Mouse (Mus musculus): ENCODE results near the gene Wdr63. TPM values are rescaled to one million over a fixed set of nuclear protein-coding genes. Genes with fewer than 3 reads are reported as not detected.

Gene Wdr63
- polyA plus RNA-seq, 1 experiment from 2014 or later = 0.30 TPM

- WGBS (ENCODE audit: insufficient replicate concordance) = 75% methylated on average over 2 of the region's 2 CpGs
Observed at GRCm38 (mm10) chr3:146028406-146028805, 79.5 kb downstream of the Wdr63 start.

GRCm38 (mm10) chr3:146027116-146027515, 80.8 kb downstream of the Wdr63 start:
- ATAC-seq = 0 out of 2 replicates have a peak, but pooled peaks have one; percentile 11
- H3K27ac ChIP-seq = 0 out of 2 replicates have a peak overlapping the region, but pooled peaks have one; percentile 39
- 30% methylated on average over 6 of the region's 6 CpGs for WGBS (ENCODE audit: insufficient replicate concordance)
- H3K9me3 ChIP-seq (replicated peaks) = no peaks in the 10 kb centered on the region
- no peak overlapping the region for H3K4me2 ChIP-seq
- H3K4me3 ChIP-seq = no peak overlapping the region
- peaks cover 2% of the 10 kb centered on the region; the same call in 1 of the 2 replicates for H3K36me3 ChIP-seq
- peaks cover 5% of the 10 kb centered on the region; the same call in 1 of the 2 replicates for H3K27me3 ChIP-seq (replicated peaks)
- H3K4me1 ChIP-seq = peaks cover 8% of the 10 kb centered on the region; the same call in 1 of the 2 replicates
- no peak overlapping the region for H3K9ac ChIP-seq

More at GRCm38 (mm10) chr3:146028406-146028805, 79.5 kb downstream of the Wdr63 start:
- Histone ChIP-seq H3K27me3 (replicated peaks) (peaks cover 5% of the 10 kb centered on the region; the same call in 1 of the 2 replicates), H3K9ac (no peak overlapping the region), H3K27ac (no peak overlapping the region; the same call in 1 of the 2 replicates), H3K4me3 (no peak overlapping the region), H3K4me2 (no peak overlapping the region), H3K9me3 (replicated peaks) (no peaks in the 10 kb centered on the region), H3K36me3 (no peaks in the 10 kb centered on the region), H3K4me1 (peaks cover 8% of the 10 kb centered on the region; the same call in 1 of the 2 replicates)
- peak; percentile 44; the same call in 1 of the 2 replicates for ATAC-seq

- no peak overlapping the region for H3K4me2 ChIP-seq
- no peak overlapping the region for H3K27ac ChIP-seq
- peaks cover 2% of the 10 kb centered on the region; the same call in 1 of the 2 replicates for H3K36me3 ChIP-seq
- H3K27me3 ChIP-seq (replicated peaks) = peaks cover 5% of the 10 kb centered on the region; the same call in 1 of the 2 replicates
- ATAC-seq = no peak
- H3K9me3 ChIP-seq (replicated peaks) = no peaks in the 10 kb centered on the region
- WGBS (ENCODE audit: insufficient replicate concordance) = 69% methylated on average over 6 of the region's 6 CpGs
- peaks cover 8% of the 10 kb centered on the region; the same call in 1 of the 2 replicates for H3K4me1 ChIP-seq
- no peak overlapping the region for H3K9ac ChIP-seq
- no peak overlapping the region for H3K4me3 ChIP-seq
Observed at GRCm38 (mm10) chr3:146025499-146025898, 82.4 kb downstream of the Wdr63 start.

- H3K4me1 ChIP-seq = peaks cover 5% of the 10 kb centered on the region; the same call in 1 of the 2 replicates
Observed at GRCm38 (mm10) chr3:146024746-146025145, 83.2 kb downstream of the Wdr63 start.

GRCm38 (mm10) chr3:146022232-146022631, 85.7 kb downstream of the Wdr63 start:
- H3K4me1 ChIP-seq = no peaks in the 10 kb centered on the region
- H3K4me3 ChIP-seq = no peak overlapping the region
- H3K36me3 ChIP-seq = peaks cover 6% of the 10 kb centered on the region; the same call in 1 of the 2 replicates
- ATAC-seq = no peak
- WGBS (ENCODE audit: insufficient replicate concordance) = 80% methylated on average over 9 of the region's 9 CpGs
- no peaks in the 10 kb centered on the region for H3K27me3 ChIP-seq (replicated peaks)
- H3K9ac ChIP-seq = no peak overlapping the region
- H3K4me2 ChIP-seq = no peak overlapping the region
- H3K9me3 ChIP-seq (replicated peaks) = no peaks in the 10 kb centered on the region
- no peak overlapping the region for H3K27ac ChIP-seq

More at GRCm38 (mm10) chr3:146024746-146025145, 83.2 kb downstream of the Wdr63 start:
- Histone ChIP-seq H3K4me2 (no peak overlapping the region), H3K27ac (no peak overlapping the region), H3K9me3 (replicated peaks) (no peaks in the 10 kb centered on the region), H3K27me3 (replicated peaks) (peaks cover 5% of the 10 kb centered on the region; the same call in 1 of the 2 replicates), H3K9ac (no peak overlapping the region), H3K4me3 (no peak overlapping the region), H3K36me3 (peaks cover 3% of the 10 kb centered on the region; the same call in 1 of the 2 replicates)
- ATAC-seq = no peak
- WGBS (ENCODE audit: insufficient replicate concordance) = 77% methylated on average over 7 of the region's 7 CpGs

- no peak overlapping the region for H3K9ac ChIP-seq
- no peak overlapping the region for H3K27ac ChIP-seq
- WGBS (ENCODE audit: insufficient replicate concordance) = 74% methylated on average over 9 of the region's 9 CpGs
- no peak overlapping the region for H3K4me2 ChIP-seq
- 0 out of 2 replicates have a peak, but pooled peaks cover 4% of the 10 kb centered on the region for H3K9me3 ChIP-seq (replicated peaks)
- H3K27me3 ChIP-seq (replicated peaks) = no peaks in the 10 kb centered on the region
- no peak overlapping the region for H3K4me3 ChIP-seq
- H3K4me1 ChIP-seq = no peaks in the 10 kb centered on the region
- ATAC-seq = no peak
- H3K36me3 ChIP-seq = peaks cover 37% of the 10 kb centered on the region
Observed at GRCm38 (mm10) chr3:146017521-146017920, 90.4 kb downstream of the Wdr63 start.

- Histone ChIP-seq H3K9me3 (replicated peaks) (0 out of 2 replicates have a peak, but pooled peaks cover 4% of the 10 kb centered on the region), H3K27ac (no peak overlapping the region), H3K27me3 (replicated peaks) (no peaks in the 10 kb centered on the region), H3K4me3 (no peak overlapping the region), H3K4me1 (no peaks in the 10 kb centered on the region), H3K4me2 (no peak overlapping the region), H3K9ac (no peak overlapping the region), H3K36me3 (peaks cover 36% of the 10 kb centered on the region)
- ATAC-seq = no peak
- 86% methylated on average over 13 of the region's 13 CpGs for WGBS (ENCODE audit: insufficient replicate concordance)
Observed at GRCm38 (mm10) chr3:146016979-146017378, 91.0 kb downstream of the Wdr63 start.

- Histone ChIP-seq H3K27me3 (replicated peaks) (no peaks in the 10 kb centered on the region), H3K4me3 (no peak overlapping the region), H3K36me3 (peaks cover 32% of the 10 kb centered on the region), H3K9ac (no peak overlapping the region), H3K9me3 (replicated peaks) (0 out of 2 replicates have a peak, but pooled peaks cover 4% of the 10 kb centered on the region), H3K27ac (no peak overlapping the region), H3K4me1 (no peaks in the 10 kb centered on the region), H3K4me2 (no peak overlapping the region)
- 84% methylated on average over 12 of the region's 12 CpGs for WGBS (ENCODE audit: insufficient replicate concordance)
- ATAC-seq = no peak
Observed at GRCm38 (mm10) chr3:146014321-146014720, 93.6 kb downstream of the Wdr63 start.

GRCm38 (mm10) chr3:146013490-146013889, 94.4 kb downstream of the Wdr63 start:
- no peak for ATAC-seq
- Histone ChIP-seq H3K27ac (no peak overlapping the region), H3K4me3 (no peak overlapping the region), H3K27me3 (replicated peaks) (no peaks in the 10 kb centered on the region), H3K9ac (no peak overlapping the region), H3K9me3 (replicated peaks) (0 out of 2 replicates have a peak, but pooled peaks cover 4% of the 10 kb centered on the region), H3K36me3 (peaks cover 35% of the 10 kb centered on the region), H3K4me2 (no peak overlapping the region), H3K4me1 (no peaks in the 10 kb centered on the region)
- 78% methylated on average over 7 of the region's 7 CpGs for WGBS (ENCODE audit: insufficient replicate concordance)

- no peak overlapping the region for H3K9ac ChIP-seq
- no peak overlapping the region for H3K27ac ChIP-seq
- H3K27me3 ChIP-seq (replicated peaks) = no peaks in the 10 kb centered on the region
- 63% methylated on average over 8 of the region's 8 CpGs for WGBS (ENCODE audit: insufficient replicate concordance)
- H3K36me3 ChIP-seq = peaks cover 46% of the 10 kb centered on the region
- H3K9me3 ChIP-seq (replicated peaks) = 0 out of 2 replicates have a peak, but pooled peaks cover 4% of the 10 kb centered on the region
- H3K4me1 ChIP-seq = no peaks in the 10 kb centered on the region
- no peak overlapping the region for H3K4me3 ChIP-seq
- ATAC-seq = no peak
- no peak overlapping the region for H3K4me2 ChIP-seq
Observed at GRCm38 (mm10) chr3:146011544-146012218, 96.2 kb downstream of the Wdr63 start.

GRCm38 (mm10) chr3:146010751-146011150, 97.2 kb downstream of the Wdr63 start:
- Histone ChIP-seq H3K4me3 (no peak overlapping the region), H3K36me3 (peaks cover 38% of the 10 kb centered on the region), H3K27ac (no peak overlapping the region), H3K4me1 (no peaks in the 10 kb centered on the region), H3K27me3 (replicated peaks) (no peaks in the 10 kb centered on the region), H3K9ac (no peak overlapping the region), H3K9me3 (replicated peaks) (0 out of 2 replicates have a peak, but pooled peaks cover 4% of the 10 kb centered on the region), H3K4me2 (no peak overlapping the region)
- WGBS (ENCODE audit: insufficient replicate concordance) = 90% methylated on average over 4 of the region's 4 CpGs
- no peak for ATAC-seq
